Mouse (Mus musculus): ENCODE data around the gene Zpld1.

DNA sequence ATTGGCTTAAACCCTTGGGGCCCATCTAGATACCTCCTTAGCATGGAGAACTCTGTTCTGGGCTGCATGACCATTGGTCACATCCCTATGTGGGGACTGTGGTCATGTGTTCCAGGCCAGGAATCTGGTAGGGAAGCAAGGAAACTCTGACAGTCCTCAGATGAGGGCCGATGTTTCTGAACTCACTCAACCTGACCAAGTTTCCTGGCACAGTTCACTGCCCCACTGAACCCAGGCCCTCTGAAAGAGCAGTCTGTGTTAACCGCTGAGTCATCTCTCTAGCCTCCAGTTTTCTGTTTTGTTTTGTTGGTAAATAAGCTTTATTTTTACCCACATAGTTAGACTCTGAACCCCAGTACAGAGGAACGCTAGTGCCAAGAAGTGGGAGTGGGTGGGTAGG, 20.3 kb downstream of the Zpld1 start:
- TF ChIP-seq CTCF (IDR thresholded peaks at IDR 0.05; ENCODE audit: low read depth, low read length) = no peak
- TF ChIP-seq POLR2A (IDR thresholded peaks at IDR 0.05; ENCODE audit: borderline replicate concordance, low read depth, low read length) = no peak
